Mouse (Mus musculus) testis, postnatal 10 days (tissue): ENCODE results near the gene Kcna1.

ENCODE experiments used
- DNase-seq: peaks from one replicate; pipeline ENCODE4 v3.0.0; 2021; ENCODE audit warnings: low spot score

Gene Kcna1

DNA sequence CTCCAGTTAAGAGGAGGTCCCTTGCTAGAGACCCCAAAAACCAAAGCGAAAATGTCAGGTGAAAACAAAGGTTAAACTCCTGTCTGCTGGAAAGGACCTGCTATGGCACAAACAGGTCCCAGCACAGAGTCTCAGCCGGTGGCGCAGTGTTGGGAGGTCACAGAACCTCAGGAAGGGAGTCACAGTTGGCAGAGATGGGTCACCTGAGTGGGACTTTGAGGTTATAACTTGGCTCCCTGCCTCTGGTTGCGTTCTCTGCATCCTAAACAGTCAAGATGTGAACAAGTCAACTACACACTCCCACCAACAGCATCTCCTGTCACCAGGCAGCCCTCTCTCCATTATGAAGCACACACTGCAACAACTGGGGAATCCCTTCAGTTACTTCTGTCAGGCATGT is 48.4 kb downstream of the Kcna1 start:
- DNase-seq, result no peak

DNA sequence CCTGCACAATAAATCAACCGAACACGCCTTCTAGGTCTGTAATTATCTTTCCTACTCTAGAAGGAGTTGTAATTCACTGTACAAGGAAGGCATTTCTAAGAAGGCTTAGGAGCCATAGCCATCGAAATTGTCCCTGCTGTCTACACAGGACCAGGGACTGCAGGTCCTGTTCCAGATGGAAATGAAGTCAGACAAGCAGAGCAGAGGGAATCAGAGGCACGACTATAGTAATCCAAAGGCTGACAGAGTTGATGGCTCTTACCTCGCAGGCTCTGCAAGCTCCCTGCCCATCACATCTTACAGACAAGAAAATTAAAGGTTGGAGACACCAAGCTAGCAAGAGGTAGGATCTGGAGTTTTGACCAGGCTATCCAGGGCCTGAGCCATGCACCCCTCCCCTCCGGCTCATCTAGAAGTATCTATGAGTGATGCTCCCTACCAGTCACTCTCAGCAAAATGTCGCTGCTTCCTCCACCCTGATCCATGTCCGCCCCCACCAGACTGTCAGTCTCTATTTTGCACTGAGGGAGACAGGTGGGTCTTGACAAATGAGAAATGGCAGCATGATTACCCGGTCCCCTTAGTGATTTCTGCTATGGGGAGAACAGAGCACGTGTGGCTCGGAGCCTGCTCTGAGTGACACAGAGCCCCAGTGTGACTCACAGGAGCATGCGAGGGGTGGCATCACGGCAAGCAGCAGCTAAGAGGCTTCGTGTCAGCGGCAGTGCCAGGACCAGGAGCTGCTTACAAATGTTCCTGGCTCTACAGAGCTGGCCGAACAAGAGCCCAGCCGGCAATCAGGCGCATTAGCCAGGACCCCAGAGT is 50.2 kb downstream of the Kcna1 start:
- no peak for DNase-seq

DNA sequence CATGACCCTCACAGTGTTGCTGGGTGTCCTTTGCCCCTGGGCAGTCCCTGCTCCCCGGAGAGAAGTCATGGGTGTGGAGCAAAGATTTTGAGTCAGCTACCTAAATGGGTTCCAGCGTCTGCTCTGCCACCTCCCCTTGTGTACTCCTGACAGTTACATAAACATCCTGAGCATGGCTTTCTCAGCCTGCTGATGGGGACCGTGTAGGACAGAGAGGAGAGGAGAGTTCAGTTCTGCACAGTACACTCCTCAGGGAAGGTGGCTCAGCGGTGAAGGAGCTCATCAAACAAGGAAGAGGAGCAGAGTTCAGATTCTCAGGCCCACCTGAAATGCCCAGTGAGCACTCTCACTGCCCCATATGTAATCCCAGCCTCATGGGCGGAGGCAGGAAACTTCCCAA is 51.1 kb downstream of the Kcna1 start:
- DNase-seq, result no peak

DNA sequence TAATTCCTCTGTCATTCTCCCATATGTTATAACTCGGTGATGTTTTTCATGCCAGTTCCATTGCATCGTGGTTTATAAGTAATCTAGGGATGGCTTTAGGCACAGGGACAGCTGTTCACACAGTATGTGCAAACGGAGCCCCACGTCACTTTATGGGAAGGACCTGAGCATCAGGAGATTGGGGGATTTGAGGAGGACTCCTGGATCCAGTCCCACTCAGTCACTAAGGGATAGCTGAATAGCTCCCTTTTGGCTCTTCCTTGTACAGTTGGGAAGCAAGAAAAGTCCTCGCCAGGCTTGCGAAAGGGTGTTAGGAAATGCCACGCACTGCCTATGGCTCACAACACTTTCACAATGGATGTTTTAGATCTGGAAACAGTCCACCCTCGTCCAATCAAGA is 51.8 kb downstream of the Kcna1 start:
- no peak for DNase-seq

DNA sequence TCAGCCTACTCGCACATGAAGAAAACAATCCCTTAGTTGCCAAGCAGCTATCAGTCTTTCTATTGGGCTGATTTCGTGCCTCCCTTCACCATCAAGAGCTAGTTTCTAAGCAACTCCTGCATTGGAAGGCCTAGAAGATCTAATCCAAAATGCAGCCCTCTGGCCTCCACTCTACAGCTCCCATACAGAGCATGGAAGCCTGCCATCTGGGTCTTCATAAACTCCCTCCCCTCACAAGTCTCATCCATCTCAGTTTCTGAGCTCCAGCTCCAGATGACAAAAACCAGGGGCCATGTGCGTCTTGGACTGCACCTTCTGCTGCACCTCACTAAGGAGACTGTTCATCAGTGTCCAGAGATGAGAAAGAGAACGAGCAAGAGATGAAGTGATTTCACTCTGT is 52.8 kb downstream of the Kcna1 start:
- no peak for DNase-seq
